ENCODE assay signal across 1 mouse cellular context in genomic region chr9:44125546-44126428, GRCm38 (mm10).
TF ChIP-seq lines count a peak whose summit lies in the region.

No protein-coding gene starts in this region.

TF ChIP-seq in CH12.LX, 34 proteins besides CTCF, POLR2A, EP300 and RAD21:
- TF ChIP-seq ELF1 (IDR thresholded peaks at IDR 0.05; ENCODE audit: low read depth, low read length): no peak; the same call in 1 of the 2 replicates
- no peak for TF ChIP-seq RCOR1 (conservative IDR thresholded peaks at IDR 0.05; ENCODE audit: low read depth, low read length)
- TF ChIP-seq MAZ (IDR thresholded peaks at IDR 0.05; ENCODE audit: low read depth, low read length): 0 out of 2 replicates have a peak, but pooled peaks have one; percentile 27
- TF ChIP-seq MXI1 (IDR thresholded peaks at IDR 0.05; ENCODE audit: low read depth, low read length): no peak
- no peak for TF ChIP-seq NRF1 (IDR thresholded peaks at IDR 0.05; ENCODE audit: low read depth, low read length)
- TF ChIP-seq MAX (IDR thresholded peaks at IDR 0.05; ENCODE audit: low read length): no peak
- peak; percentile 35; the same call in 1 of the 2 replicates for TF ChIP-seq SIN3A (IDR thresholded peaks at IDR 0.05; ENCODE audit: low read length)
- peak; percentile 33 for TF ChIP-seq ZC3H11A (IDR thresholded peaks at IDR 0.05; ENCODE audit: low read depth, low read length)
- peak; percentile 41 for TF ChIP-seq IRF4 (IDR thresholded peaks at IDR 0.05; ENCODE audit: low read depth, low read length)
- TF ChIP-seq ZNF384 (IDR thresholded peaks at IDR 0.05; ENCODE audit: low read depth, low read length): no peak; the same call in 1 of the 2 replicates
- no peak for TF ChIP-seq UBTF (IDR thresholded peaks at IDR 0.05; ENCODE audit: low read depth, low read length)
- peak; percentile 67 for TF ChIP-seq SMC3 (IDR thresholded peaks at IDR 0.05; ENCODE audit: low read depth, low read length)
